Mouse (Mus musculus): ENCODE measurements around the gene Srpr.

Srpr gene

GRCm38 (mm10) chr9:35257365-35257764 lies 57.4 kb downstream of the Srpr start:
- DNase-seq (ENCODE audit: low spot score in 2 of 2) = no peak

- no peak for DNase-seq (ENCODE audit: low spot score in 2 of 2)
Measured at GRCm38 (mm10) chr9:35262418-35262817, 62.4 kb downstream of the Srpr start.

GRCm38 (mm10) chr9:35263431-35263830 lies 63.5 kb downstream of the Srpr start:
- DNase-seq (ENCODE audit: low spot score in 2 of 2) = no peak

DNA sequence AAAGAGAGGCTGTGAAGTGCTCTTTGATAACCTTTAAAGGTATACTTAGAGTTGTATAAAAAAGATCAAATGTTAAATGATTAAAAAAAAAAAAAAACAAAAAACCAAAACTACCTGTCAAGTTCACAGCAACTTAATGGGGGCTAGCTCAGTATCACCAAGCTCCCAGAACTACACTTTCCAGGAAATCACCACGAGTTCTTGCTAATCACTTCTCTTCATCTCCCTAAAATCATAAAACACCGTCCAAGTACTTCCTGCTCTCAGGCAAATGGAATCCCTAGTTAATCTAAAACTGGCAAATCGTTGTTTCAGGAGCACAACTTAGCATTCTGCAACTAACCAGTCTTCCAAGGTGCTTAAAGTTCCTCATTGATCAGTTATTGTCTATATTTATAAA lies 64.5 kb downstream of the Srpr start:
- no peak for DNase-seq (ENCODE audit: low spot score in 2 of 2)

DNA sequence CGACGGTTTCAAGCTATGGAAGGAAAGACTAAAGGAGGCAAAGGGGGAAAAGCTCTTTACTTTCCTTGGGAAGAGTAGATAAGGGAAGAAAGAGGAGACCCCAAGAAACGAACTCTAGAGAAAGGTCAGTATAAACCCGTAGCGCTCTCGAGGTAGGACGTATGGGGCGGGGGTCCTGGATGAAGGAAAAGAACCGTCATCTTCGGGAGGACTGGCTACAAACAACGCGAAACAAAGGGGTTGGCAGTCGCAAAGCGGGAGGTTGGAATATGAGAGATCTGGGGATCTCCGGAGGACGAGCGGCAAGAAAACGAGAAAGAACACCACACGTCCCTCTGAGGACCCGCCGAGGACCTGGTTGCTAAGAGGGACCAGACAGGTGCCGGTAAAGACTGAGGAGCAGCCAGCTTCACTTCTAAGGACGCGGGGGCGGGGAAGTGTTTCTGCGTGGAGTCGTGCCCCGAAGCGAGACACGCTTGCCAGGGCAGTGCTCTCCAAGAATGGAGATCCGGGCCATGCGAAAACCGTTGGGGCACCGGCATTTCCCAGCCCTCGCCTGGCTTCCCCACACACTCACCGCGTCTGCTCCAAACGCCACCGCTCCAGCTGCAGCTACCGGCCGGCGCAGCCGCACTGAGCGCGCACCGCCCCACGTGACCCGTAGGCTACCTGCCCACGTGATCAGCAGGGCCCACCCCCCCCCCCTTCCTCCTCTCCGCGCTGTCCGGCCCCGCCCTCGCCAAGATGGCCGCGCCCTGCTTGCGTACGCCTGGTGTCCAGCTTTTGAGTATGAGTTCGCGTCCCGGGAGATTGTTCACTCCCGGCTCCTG lies 67.4 kb downstream of the Srpr start, which contains the start of the genes Fam118b and Rpusd4:
Gene Fam118b (minus strand): TSS at position 660 of the 830 bp plus-strand sequence.
Gene Rpusd4 (plus strand): TSS at position 720 of the 830 bp plus-strand sequence.
- DNase-seq (ENCODE audit: low spot score in 2 of 2) = peak; percentile 75 to 85

GRCm38 (mm10) chr9:35267976-35268715 lies 68.2 kb downstream of the Srpr start:
- DNase-seq (ENCODE audit: low spot score in 2 of 2) = no peak

DNA sequence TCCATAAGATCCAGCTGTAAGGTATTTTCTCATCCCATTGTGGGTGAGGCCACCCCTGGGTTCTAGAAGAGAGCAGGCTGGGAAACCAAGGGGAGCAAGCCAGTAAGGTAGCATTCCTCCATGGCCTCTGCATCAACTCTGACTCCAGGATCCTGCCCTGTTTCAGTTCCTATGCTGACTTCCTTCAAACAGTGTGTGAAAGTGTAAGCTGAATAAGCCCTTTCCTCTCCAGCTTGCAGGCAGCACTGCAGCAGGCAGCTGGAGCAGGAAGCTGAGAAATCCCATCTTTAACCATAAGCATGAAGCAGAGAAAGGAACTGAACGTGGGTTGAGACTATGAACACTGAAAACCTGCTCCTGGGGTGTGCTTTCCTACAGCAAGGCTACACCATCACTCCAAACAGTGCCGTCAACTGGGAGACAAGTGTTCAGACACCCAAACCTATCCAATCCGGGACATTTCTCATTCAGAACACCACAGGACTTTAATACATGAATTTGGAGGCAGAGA lies 77.9 kb downstream of the Srpr start:
- DNase-seq (ENCODE audit: low spot score in 2 of 2) = no peak

DNA sequence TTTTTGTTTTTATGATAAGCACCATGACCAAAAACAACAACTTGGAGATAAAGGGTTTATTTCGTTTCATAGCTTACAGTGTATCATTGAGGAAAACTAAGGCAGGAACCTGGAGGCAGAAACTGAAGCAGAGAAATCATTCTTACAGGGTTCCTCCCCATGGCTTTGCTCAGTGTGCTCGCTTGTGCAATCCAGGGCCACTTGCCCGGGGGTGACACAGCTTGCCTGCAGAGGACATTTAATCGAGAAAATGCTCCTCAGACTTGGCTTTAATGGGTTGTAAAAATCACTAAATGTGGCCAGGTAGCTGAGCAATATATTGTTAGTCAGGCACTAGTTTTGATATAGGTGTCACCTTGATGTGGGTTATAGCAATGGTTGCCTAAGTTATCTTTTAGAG lies 78.5 kb downstream of the Srpr start:
- DNase-seq (ENCODE audit: low spot score in 2 of 2) = no peak

DNA sequence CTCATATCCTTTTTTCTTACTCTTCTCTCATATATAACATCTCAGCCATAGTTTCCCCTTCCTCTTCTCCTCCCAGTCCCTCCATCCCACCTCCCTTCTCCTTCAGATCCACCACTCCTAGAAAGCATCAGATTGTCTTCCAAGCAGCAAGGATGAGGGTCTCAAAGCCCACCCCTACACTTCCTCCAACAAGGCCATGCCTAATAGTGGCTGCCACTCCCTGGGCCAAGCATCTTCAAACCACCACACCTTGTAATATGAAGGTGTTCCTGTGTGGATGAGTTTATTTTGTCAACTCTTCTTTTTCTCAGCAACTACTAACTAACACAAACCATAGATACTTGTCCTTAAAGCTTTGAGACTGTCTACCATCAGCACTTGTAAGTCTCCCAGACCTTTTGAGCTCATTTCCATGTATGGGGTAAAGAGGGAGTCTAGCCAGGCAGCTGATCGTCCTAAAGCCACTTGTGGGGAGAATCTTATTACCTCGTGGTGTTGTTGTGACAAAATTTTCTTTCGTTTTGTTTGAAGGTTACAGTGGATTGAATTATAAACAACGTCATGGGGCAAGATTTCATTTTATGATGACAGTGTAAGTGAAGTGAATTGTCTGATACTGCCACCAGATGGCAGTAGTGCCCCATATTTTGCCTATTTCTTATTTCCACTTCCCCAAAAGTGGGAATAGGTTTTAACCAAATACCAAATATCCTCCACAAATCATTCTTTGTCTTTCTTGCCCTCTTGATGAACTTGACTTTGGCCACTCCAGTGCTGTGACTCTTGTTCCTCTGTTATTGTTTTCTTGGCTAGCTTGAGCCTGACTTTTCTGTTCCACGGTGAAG lies 82.3 kb downstream of the Srpr start:
- DNase-seq (ENCODE audit: low spot score in 2 of 2) = peak in 1 of 2 experiments; percentile 22

GRCm38 (mm10) chr9:35282851-35283200 lies 82.9 kb downstream of the Srpr start:
- DNase-seq (ENCODE audit: low spot score in 2 of 2) = no peak

DNA sequence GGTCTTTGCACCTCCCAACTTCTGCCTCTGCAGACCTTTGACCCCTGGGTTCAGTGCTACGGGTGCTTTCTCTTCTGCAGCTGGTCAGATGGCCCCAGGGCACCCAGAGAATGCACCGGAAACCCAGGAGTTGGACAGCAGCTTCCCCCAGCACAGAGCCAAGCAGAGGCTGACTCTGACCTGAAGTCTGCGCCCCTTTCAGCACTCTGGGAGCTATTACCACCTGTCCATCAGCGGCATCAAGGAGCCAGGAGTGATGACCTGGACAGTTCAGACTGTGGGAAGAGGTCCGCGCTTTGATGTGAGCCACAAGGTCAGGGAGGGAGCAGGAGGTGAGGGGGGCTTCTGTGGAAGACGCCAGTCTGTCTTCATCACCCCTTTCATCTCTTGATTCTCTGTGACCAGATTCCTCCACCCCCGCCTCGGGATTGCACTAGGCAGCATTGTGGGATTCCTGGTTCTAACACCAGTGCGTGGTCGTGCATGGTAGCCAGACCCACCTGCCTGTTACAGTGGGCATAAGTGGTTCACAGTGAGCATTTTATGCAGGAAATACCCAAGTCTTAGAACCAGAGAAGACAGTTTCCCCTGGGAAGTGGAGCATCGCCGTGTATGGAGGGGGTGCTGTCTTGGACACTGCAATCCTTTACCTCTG lies 83.6 kb downstream of the Srpr start:
- DNase-seq (ENCODE audit: low spot score in 2 of 2) = no peak

DNA sequence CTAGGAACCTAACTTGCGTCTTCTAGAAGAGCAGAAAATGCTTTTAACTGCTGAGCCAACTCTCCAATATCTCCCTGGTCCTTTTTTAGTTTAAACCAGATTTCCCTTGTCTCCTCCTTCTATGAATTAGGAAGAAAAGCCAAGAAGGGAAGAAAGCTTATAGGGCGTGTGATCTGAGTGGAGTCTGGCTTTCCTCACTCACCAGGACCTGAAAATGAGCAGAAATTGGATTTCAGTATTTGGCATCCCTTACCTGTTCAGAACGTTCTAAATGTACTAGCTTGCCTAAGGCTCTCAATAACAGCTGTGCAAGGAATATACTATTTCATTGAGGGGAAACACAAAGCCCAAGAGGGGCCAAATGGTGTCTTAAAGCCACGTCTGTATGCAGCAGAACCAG lies 84.4 kb downstream of the Srpr start:
- no peak for DNase-seq (ENCODE audit: low spot score in 2 of 2)

- DNase-seq (ENCODE audit: low spot score in 2 of 2) = no peak
Measured at GRCm38 (mm10) chr9:35286351-35286750, 86.4 kb downstream of the Srpr start.

DNA sequence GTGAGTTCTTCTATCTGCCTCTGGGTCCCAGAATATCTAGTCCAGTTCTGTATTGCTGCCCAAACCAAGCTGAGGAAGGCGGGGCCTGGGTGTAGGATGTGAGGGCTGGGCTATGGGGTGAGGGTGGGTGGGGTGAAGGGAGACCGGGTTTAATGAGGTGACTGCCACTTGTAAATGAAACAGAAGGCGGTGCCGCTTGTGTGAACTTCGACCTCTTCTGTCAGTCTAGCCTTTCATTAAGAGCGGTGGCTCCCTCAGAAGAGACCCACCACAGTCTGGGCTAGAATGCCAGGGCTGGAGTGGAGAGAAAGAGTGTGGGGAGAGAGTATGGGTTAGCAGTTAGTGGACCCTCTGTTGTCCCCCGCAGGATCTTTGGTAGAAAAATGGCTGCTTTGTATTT lies 90.0 kb downstream of the Srpr start:
- DNase-seq (ENCODE audit: low spot score in 2 of 2) = no peak

DNA sequence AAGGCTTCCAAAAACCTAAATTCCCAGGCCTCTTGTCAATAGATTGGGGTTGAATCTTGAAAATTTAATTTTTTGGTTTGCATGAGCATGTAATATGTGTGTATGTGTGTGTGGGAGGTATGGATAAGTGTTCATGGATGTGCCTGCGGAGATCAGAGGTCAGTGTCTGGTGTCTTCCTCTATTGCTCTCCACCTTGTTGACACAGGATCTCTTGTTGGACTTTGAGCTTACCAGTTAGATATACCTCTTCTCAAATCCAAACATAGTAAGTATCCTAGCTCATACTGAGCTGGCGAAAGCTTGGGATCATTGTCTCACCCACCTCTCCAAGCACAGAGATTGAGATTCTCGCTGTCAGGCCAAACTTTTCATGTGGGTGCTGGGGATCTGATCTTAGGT lies 90.4 kb downstream of the Srpr start:
- DNase-seq (ENCODE audit: low spot score in 2 of 2) = no peak

GRCm38 (mm10) chr9:35290916-35291315 lies 90.9 kb downstream of the Srpr start:
- DNase-seq (ENCODE audit: low spot score in 2 of 2) = no peak

- DNase-seq (ENCODE audit: low spot score in 2 of 2) = no peak
Measured at GRCm38 (mm10) chr9:35293465-35293864, 93.5 kb downstream of the Srpr start.

Measured in urinary bladder, adult 18-20 months (tissue).